Mouse (Mus musculus) stomach, postnatal 0 days (tissue): Measurements from ENCODE around the gene Tbc1d16.

Experiments used
- CTCF ChIP-seq: IDR thresholded peaks from 2 replicates; pipeline ENCODE4 v1.5.1; 2016; ENCODE audit warnings: antibody characterized with exemption, low read depth, mild to moderate bottlenecking, moderate library complexity
- EP300 ChIP-seq: optimal IDR thresholded peaks from 2 replicates; pipeline ENCODE3; 2016; ENCODE audit warnings: antibody characterized with exemption

GRCm38 (mm10) chr11:119227591-119227990 lies 708 bp downstream of the Tbc1d16 start:
- TF ChIP-seq CTCF (no peak), EP300 (no peak)
